Mouse (Mus musculus) erythroblast, embryonic 14.5 days (primary cell): Measurements from ENCODE around the gene Kif18a.

ENCODE experiments used
- GATA1 ChIP-seq: IDR thresholded peaks from 2 replicates; pipeline ENCODE4 v1.6.1; 2012; ENCODE audit warnings: low read length, inconsistent platforms, mixed read lengths
- TAL1 ChIP-seq: IDR thresholded peaks from 3 replicates; pipeline ENCODE4 v1.6.1; 2012; ENCODE audit warnings: low read length, inconsistent platforms, mixed read lengths

DNA sequence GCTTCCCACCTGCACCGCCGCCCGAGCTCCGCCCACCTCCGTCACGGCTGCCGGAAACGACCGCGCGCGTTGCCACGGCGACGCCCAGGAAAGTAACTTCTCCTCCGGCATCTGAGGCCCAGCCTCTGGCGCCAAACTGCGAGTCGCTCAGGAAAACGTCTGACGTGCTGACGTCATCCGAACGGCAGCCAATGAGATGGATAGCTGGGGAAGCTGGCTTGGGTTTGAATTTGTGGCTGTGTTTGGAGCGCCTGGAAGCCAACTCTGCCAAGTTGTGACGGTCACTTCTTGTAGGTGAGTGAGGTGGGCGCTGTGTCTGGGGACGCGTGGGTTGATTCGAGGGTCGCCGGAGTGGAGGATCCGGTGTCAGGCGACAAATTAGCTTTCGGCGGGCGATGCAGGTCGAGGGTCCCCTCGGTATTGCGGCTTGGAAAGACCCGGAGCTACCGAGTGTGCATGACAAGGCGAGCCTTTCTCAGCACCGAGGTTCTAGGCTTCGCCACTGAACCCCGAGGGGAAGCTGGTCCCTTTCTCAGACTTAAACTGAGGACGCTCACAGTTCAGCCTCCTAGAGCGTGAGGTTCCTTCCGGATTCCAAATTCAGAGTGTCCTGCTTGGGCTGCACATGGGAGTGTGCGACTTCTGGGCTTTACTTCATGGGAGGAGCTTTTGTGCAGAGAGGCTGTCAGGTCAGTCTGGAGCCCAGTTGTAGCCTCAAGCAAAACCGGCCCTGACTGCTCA lies at the start of gene Kif18a, which contains the start of gene Mettl15:
- TF ChIP-seq GATA1, result no peak
- TF ChIP-seq TAL1, result no peak
